Mouse (Mus musculus): ENCODE measurements around the gene BC030499.

BC030499 gene

DNA sequence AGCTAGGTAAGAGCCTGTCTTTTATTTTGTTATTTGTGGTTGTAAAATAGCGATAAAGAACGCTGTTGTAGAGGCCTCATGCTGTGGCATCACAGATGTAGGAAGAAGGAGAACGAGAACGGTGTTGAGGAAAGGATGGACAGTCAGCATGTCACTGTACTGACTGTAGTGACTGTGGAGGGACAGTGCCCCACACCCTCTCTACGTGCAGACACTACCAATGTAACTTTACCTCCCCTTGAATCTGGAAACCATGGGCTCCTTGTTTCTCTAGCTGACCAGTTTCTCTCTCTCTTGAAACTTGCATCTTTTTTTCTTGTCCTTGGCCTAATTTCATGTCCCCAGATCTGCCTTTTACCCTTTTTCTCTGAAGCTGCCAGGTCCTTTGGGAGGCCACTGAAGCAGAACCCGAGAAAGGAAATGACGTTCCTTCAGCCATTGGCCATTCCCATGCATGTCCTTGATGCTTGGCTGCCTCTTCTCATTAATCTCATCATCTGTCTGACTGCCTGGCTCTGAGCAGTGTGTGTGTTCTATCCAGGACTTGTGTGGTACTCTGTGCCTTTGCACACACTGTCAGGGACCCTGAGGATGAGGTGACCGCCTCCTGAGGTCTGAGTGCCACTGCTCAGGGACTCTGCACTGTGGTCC lies 20.3 kb downstream of the BC030499 start:
- DNase-seq = no peak

DNA sequence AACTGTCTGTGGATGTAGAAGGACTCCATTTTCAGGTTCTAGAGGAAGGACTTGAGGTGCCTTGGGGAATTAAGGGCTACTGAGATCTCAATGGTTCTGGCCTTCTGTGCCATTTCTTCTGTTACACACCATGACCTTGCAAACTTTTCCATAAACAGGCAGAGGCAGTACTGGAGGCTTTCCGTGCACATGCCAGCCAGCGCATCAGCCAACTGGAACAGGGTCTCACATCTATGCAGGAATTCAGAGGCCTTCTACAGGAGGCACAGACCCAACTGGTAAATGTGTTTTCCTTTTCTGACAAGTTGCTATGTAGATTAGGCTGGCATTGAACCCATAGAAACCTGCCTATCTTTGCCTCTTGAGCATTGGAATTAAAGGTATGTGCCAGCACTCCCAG lies 23.0 kb downstream of the BC030499 start:
- no peak for DNase-seq

DNA sequence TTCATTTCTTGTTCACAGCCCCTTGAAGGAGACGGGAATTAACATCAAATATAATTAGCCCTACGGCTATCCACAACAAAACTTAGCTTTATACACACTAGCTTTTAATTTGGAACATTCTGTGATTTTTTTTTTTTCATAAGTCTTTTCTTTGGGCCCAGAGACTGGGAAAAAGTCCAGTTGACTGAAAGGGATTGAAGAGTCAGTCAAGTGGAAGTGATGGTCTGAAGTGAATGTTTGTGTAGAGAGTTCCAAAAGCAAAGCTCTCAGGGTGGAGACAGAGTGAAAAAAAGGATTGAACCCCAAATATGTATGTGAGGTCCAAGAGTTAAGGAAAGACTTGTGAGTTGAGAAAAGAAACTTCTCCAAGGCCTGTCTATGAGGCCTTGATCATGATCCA lies 27.8 kb downstream of the BC030499 start:
- no peak for DNase-seq

DNA sequence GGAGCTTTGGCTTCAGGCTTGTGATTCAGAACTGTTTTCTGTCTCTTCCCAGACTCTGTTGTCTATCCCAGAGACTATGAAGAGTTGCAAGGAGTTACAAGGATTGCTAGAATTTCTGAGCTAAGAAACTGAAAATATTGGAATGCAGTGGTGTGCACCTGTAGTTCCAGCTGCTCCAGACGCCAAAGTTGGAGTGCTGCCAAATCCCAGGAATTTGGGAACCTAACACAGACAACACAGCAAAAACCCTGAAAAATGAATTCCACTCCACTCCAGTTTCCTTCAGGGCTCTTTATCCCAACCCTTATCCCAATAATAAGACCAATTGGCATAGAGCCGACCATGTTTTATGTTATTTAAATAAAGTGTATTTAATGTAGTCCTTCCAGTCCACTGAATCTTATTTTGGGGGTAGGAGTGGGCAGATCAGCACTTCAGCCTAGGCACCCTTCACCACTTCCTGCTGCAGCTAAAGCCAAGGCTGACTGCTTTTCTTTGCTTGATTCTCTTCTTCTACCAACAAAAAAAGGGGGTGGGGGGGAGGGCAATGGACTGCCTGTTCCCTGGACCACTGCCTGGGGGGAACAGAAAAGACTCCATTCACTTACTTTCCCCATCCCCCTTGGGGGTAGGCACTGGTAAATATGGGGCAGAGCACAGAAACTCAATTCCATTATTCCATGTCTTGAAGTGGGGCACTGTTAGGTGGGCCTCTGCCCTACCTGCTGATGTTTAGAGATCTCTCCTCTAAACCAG lies 31.6 kb downstream of the BC030499 start:
- no peak for DNase-seq

DNA sequence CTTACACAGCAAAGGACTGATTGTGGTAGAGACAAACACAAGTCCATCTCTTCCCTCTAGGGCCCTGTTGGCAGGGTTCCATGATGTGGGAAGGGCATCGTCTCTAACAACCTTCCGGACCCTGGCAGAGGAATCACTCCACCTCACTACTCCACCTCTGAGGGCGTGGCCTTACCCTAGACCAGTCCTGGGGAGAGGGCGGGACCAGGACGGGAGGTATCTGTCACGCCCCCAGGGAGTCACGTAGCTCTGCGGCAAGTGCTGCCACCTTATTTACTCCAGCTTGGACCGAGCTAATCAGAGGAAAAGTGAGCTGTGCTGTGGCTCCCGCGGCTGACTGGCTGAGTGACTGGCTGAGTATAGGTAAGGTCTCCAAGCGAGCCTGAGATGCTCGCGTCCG lies 32.2 kb downstream of the BC030499 start, which contains the start of gene Aldoc:
Gene Aldoc, plus strand, starts transcription at position 109 of the 400 bp plus-strand sequence.
- peak; percentile 87 for DNase-seq

DNA sequence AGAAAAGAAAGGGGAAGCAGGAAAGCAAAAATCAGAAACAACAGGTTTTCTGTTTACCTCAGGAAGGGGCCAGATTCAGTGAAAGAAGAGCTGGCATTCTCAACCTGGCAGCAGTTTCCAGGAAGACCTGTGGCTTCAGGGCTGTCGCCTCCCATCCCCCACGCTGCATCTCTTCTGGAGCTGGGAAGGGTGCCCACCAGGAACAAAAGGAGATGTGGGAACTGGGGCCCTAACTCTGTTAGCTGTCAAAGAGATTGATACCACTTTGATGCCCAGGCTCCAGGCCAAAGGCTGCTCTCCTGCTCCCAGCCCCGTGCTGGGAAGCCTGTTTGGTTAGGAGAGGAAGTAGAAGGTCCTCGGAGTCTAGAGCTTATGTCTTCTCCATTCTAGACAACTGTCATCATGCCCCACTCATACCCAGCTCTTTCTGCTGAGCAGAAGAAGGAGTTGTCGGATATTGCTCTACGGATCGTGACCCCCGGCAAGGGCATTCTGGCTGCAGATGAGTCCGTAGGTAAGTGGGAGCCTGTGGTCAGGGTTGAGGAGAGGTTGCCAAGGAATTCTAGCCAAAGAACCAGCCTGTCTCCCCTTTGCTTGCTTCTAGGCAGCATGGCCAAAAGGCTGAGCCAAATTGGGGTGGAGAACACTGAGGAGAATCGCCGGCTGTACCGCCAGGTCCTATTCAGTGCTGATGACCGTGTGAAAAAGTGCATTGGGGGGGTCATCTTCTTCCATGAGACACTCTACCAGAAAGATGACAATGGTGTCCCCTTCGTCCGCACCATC lies 33.6 kb downstream of the BC030499 start:
- DNase-seq = no peak

DNA sequence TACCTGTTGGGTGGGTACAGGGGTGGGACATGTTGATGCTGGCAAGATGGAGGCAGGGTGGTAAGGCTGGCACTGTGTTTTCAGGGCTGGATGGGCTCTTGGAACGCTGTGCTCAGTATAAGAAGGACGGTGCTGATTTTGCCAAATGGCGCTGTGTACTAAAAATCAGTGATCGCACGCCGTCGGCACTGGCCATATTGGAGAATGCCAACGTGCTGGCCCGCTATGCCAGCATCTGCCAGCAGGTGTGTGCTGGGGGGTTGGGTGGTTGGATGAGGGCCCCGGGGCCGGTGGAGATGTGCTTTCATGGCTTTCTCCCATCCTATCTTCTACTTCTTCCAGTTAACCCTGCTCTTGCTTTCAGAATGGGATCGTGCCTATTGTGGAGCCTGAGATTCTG lies 34.3 kb downstream of the BC030499 start:
- DNase-seq = no peak

DNA sequence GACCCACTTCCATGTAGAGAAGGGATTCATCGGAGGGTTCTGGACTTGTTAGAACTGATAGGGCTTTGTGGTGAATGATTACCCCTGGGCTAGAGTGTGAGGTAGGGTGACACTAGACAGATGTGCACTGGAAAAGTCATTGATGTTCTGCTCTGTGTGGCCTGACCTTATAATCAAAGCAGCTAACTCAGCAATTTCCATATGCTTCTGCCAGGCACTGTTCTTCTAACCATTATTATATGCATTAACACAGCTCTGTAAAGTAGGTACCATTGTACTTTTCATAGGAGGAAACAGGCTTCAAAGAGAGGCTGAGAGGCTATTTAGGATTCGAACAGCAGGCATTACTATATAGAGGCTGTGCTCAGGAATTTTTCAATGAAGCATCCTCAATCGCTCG lies 36.6 kb downstream of the BC030499 start:
- DNase-seq = no peak

DNA sequence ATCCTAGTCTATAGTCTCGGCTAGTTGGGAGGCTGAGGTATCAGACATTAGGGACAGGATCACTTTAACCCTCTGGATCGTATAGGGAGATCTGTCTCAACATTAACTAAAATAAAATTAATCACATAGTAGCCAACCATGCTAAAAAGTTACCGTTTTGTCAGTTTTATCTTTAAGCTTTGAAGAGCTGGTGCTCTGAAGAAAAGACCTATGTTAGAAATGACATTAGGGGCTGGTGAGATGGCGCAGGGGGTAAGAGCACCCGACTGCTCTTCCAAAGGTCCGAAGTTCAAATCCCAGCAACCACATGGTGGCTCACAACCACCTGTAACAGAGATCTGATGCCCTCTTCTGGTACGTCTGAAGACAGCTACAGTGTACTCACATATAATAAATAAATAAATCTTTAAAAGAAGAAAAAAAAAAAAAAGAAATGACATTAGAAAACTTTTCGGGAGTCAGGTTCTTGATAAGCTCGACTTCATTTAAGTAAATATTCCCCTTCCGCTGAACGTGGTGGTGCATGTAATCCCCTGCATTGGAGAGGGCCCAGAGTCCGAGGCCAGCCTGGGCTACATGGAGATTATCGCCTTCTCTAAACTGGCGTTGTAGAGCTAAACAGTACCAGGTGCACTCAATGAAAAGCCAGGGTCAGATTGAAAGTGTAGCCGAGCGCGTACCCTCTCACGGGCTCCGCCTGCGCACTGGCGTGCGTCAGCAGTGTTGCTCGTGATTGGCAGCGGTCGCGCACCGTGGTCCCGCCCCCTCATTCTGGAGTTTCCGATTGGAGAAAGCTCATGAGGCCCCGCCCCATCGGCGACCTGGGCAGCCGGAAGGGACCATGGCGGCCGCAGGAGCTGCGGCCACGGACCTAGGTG lies 37.2 kb downstream of the BC030499 start, which contains the start of gene Pigs:
Gene Pigs, plus strand, starts transcription at position 782 of the 878 bp plus-strand sequence.
- DNase-seq = peak; percentile 98

DNA sequence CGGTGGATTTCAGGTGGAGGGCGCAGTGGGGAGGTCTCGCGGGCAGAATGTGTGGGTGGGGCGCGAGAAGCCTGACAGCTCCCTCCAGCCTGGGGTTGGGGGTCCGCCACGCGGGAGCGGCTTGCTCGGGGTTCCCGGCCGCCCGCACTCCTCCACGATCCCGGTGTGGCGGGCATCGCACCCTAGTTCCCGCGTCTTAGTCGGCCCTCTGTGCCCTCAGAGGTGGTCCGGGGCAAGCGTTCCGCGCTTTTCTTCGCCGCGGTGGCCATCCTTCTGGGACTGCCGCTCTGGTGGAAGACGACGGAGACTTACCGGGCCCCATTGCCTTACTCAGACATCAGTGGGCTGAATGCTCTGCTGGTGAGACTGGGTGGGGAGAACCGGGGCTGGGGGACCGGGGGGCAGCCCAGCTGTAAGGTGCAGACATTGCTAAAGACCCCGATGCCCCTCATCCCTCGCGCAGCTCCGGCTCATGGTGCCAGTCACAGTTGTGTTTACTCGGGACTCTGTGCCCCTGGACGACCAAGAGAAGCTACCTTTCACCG lies 37.9 kb downstream of the BC030499 start:
- no peak for DNase-seq

DNA sequence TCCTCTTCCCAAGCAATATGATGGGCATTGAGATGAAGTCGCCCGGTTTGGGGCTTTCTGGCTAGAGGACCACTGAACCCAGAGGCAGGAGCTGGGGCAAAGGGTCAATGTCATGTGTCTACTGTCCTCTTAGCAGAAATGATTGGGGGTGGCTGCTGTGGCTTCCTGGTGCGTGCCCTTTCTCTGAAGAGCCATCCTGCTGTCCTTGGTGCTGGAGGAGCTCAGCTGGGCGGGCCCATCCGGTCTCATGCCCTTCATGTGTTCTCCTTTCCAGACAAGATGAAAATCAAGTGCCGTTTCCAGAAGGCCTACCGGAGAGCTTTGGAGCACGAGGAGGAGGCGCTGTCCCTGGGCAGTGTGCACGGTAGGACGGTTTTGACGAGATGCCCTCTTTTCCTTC lies 42.0 kb downstream of the BC030499 start:
- no peak for DNase-seq

DNA sequence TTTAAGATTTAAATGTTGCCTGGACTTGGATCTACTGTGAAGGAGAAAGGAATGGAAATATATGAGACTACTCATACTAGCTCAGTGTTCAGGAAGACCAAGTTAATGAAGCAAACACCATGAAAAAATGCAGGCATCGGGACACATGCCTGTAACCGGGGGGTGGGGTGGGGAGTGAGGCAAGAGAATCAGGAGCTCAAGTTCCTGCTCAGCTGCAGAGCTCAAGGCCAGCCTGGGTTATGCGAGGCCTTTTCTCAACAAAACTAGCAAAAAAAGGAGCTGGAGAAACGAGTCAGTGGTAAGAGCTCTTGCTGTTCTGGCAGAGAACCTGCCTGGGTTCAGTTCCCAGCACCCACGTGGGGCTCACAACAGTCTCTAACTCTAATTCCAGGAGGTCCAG lies 43.4 kb downstream of the BC030499 start:
- no peak for DNase-seq

DNA sequence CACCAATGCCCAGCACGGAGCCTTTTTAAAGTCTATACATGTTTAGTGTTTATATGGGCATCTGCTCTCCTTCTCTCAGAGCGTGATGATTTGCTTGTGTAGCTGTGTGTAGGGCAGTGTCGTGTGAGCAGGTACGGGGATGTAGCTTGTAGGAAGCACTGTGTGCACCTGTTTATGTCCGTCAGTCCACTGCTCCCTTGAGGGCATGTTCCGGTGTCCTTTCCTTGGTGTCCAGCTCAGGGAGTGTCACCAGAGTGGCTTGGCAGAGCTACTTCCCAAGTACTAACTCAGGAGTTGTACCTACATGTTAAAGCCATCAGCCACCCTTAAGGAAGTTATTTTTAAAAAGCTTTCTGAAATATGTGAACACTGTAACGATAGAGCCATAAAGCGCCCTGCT lies 46.4 kb downstream of the BC030499 start:
- no peak for DNase-seq

DNA sequence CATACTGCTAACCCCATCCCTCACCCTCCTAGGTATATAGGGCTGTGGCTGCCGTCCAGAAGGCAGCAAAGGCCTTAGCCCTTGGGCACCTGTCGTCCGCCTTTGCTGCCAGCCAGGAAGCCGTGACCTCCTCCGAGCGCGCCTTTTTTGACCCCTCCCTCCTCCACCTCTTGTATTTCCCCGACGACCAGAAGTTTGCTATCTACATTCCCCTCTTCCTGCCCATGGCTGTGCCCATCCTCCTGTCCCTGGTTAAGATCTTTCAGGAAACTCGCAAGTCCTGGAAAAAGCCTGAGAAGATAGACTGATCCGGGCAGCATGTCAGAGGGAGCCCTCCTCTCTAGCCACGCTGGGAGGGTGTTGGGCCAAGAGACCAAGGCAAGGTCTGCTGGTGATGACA lies 51.1 kb downstream of the BC030499 start:
- DNase-seq = no peak

DNA sequence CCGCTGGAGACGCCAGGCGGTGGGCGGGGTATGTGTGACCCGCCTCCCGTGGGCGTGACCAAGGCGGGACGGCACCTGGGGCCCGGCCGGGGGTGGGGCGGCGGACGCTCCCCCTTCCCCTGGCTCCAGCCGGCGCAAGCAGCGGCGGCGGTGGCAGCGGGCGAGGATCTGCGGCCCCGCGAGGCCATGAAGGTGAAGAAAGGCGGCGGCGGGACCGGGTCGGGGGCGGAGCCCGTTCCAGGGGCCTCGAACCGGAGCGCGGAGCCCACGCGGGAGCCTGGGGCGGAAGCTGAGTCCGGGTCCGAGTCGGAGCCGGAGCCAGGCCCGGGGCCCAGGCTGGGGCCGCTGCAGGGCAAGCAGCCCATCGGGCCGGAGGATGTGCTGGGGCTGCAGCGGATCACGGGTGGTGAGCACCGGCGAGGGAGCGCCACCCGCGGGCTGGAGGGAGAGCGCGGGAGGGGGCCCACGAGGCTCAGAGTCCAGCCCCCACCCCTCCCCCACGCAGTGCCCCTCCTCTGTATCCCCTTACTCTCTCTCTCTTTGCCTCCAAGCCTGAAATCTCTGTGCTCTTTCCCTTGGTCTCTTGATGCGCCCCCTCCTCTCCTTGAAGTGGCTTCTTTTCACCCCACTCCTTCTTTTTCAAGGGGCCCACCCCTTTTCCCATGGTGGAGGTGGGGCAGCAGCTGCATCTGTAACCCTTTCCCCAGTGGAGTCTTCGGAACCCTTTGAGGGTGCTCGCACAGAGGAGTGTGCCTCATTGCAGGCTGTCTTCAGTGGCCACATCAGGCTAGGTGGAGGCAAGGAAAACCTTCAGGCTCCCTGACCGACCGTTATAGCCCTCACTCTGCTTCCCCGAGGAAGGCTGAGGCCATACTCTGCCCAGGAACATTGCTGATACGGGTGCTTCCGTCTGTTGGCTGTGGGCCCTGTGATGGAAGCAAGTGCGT lies 53.0 kb downstream of the BC030499 start, which contains the start of gene Unc119:
Gene Unc119, plus strand, starts transcription at position 102 of the 947 bp plus-strand sequence.
- peak; percentile 93 for DNase-seq

DNA sequence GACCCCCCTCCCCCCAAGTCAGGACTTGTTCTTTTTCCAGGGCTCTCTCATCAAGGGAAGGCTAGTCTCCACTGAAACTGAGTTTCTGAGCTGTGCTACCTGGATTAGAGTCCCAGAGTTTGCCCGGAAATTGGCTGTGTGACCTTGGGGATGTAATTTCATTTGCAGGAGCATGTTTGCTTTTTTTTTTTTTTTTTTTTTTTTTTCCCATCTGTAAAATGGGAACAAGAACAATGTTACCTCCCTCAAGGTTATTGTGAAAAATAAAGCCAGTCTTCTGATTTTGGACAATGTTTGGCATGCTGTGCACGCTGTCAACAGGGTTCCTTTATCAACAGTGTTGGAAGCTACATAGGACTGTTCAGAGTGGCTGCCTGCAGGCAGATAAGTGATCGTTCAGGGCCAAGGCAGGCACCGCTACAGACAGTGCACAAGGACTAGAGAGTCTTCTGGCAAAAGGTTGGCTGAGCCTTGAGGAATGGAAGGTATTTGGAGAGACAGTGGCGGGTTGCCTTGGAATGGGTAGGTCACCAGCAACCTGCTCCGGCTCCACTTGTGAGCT lies 53.8 kb downstream of the BC030499 start:
- DNase-seq = no peak

DNA sequence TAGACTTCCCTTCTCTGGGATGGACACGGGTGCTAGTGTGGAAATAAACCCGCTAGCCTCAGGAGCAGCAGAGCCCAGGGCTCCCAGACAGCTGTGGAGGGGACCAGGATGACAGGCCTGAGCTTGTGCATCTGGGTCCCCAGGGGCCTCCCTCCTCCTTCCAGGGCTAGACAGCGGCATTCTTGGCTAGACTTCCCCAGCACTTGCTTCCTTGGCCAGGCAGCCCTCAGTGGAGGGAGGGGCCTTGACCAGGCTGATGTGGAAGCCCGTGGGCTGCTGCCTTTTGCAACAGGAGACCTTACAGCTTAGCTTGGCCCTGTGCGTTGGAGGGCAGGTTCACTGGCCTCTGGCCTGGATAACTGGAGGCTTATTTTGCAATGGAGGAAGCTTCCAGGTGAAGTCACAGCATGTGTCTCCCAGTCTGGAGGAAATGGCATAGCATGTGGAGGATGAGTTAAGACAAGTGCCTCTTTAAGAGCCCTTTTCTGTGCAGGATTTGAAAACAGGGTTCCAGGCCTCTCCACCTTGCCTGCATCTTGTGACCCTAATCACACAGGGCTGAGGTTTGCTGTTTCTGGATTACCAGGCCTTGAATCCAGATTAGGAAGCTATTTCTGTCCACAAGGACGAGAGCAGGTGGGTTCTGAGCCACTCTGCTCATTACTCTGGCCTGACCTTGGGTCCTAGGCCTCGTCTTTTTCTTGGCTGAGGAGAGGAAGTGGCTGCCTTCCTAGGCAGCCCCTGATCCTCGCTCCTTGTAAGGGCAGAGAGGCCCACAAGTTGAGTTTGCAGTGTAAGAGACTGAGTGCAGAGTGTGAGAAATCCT lies 54.5 kb downstream of the BC030499 start:
- no peak for DNase-seq

DNA sequence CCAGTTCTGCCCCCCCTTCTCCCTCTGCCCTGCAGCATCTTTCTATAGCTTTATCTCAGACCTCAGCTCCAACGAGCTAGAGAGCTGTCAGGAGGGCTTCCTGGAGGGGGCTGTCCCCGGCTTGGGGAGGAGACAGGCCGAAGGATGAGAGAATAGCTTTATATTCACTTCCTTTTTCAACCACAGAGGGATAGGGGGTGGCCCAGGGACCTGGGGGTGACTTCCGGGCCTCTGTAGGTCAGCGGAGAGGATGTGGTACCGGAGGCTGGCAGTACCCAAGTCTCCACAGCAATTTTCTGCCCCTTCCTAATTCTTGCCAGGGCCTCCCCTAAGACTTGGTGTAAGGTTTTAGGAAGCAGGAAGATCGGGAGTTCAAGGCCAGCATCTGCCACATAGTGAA lies 55.2 kb downstream of the BC030499 start:
- DNase-seq = no peak

Measured in embryo, embryonic 11 days (tissue).